Mouse (Mus musculus) cerebellum, adult 8-10 months (tissue): Measurements from ENCODE around the gene Fam83g.

ENCODE experiments used
- DNase-seq: peaks from one replicate; pipeline ENCODE4 v3.0.0; 2022

The Fam83g gene

GRCm38 (mm10) chr11:61652686-61653447 lies 31.0 kb upstream of the Fam83g start, which contains the start of gene Grap:
Gene Grap, plus strand, starts transcription at chr11:61653265.
- DNase-seq: no peak

GRCm38 (mm10) chr11:61653568-61653967 lies 30.3 kb upstream of the Fam83g start:
- no peak for DNase-seq

GRCm38 (mm10) chr11:61654786-61655311 lies 29.0 kb upstream of the Fam83g start:
- DNase-seq: no peak

GRCm38 (mm10) chr11:61655649-61656048 lies 28.2 kb upstream of the Fam83g start:
- DNase-seq: no peak

- no peak for DNase-seq
Measured at GRCm38 (mm10) chr11:61656148-61656850, 27.6 kb upstream of the Fam83g start.

- DNase-seq: no peak
Measured at GRCm38 (mm10) chr11:61657432-61657831, 26.5 kb upstream of the Fam83g start.

- no peak for DNase-seq
Measured at GRCm38 (mm10) chr11:61658360-61658922, 25.4 kb upstream of the Fam83g start.

GRCm38 (mm10) chr11:61659011-61659858 lies 24.7 kb upstream of the Fam83g start:
- DNase-seq: peak; percentile 59

GRCm38 (mm10) chr11:61660001-61660400 lies 23.9 kb upstream of the Fam83g start:
- DNase-seq: peak; percentile 41

- DNase-seq: no peak
Measured at GRCm38 (mm10) chr11:61660806-61661392, 23.0 kb upstream of the Fam83g start.

- no peak for DNase-seq
Measured at GRCm38 (mm10) chr11:61662189-61662588, 21.7 kb upstream of the Fam83g start.

- DNase-seq: no peak
Measured at GRCm38 (mm10) chr11:61665401-61665800, 18.5 kb upstream of the Fam83g start.

- peak; percentile 54 for DNase-seq
Measured at GRCm38 (mm10) chr11:61665991-61666799, 17.7 kb upstream of the Fam83g start.

GRCm38 (mm10) chr11:61667248-61667647 lies 16.6 kb upstream of the Fam83g start:
- no peak for DNase-seq

GRCm38 (mm10) chr11:61667782-61668181 lies 16.1 kb upstream of the Fam83g start:
- no peak for DNase-seq

GRCm38 (mm10) chr11:61669492-61670490 lies 14.1 kb upstream of the Fam83g start:
- DNase-seq: no peak

GRCm38 (mm10) chr11:61671781-61672383 lies 12.0 kb upstream of the Fam83g start:
- no peak for DNase-seq

- peak; percentile 56 for DNase-seq
Measured at GRCm38 (mm10) chr11:61673686-61674085, 10.2 kb upstream of the Fam83g start.

- DNase-seq: no peak
Measured at GRCm38 (mm10) chr11:61674151-61674838, 9.6 kb upstream of the Fam83g start.
